8 mouse cellular contexts compared by ENCODE assay signal in genomic region chr6:8951326-8951695, GRCm38 (mm10). TPM values are rescaled to one million over a fixed set of nuclear protein-coding genes. Genes with fewer than 3 reads are reported as not detected.
DNase-seq lines count a peak whose midpoint lies in the region; ATAC-seq and TF ChIP-seq lines count a peak whose summit lies in the region.

No protein-coding gene starts in this region.

- 0 out of 2 replicates have a peak, but pooled peaks cover 4% of the 10 kb centered on the region for H3K4me1 ChIP-seq in thymus, adult 2 months (replicated peaks; ENCODE audit: control insufficient read depth, insufficient read depth, low read length)
- peaks cover 32% of the 10 kb centered on the region for H3K4me1 ChIP-seq in heart, embryonic 12.5 days (replicated peaks)
- peaks cover 16% of the 10 kb centered on the region for H3K4me1 ChIP-seq in kidney, embryonic 16.5 days (ENCODE audit: insufficient read depth, low read length)
- H3K4me1 ChIP-seq in liver, embryonic 11.5 days (replicated peaks; ENCODE audit: control insufficient read depth, insufficient read depth, low read length) = no peaks in the 10 kb centered on the region; the same call in 1 of the 2 replicates

- H3K4me3 ChIP-seq in thymus, adult 2 months (ENCODE audit: control insufficient read depth, insufficient read depth, low read length) = no peak overlapping the region
- H3K4me3 ChIP-seq in heart, embryonic 12.5 days = peak overlapping the region; percentile 38
- H3K4me3 ChIP-seq in kidney, embryonic 16.5 days (ENCODE audit: low read length) = peak overlapping the region; percentile 41
- H3K4me3 ChIP-seq in liver, embryonic 11.5 days (ENCODE audit: low read depth, low read length) = peak overlapping the region; percentile 32; the same call in 1 of the 2 replicates

- H3K9me3 ChIP-seq in heart, embryonic 12.5 days (replicated peaks) = no peaks in the 10 kb centered on the region
- no peaks in the 10 kb centered on the region for H3K9me3 ChIP-seq in kidney, embryonic 16.5 days (ENCODE audit: low read length)
- no peaks in the 10 kb centered on the region for H3K9me3 ChIP-seq in liver, embryonic 11.5 days (ENCODE audit: control insufficient read depth, low read length)

- no peak overlapping the region for H3K27ac ChIP-seq in thymus, adult 2 months (ENCODE audit: control insufficient read depth, insufficient read depth, low read length)
- no peak overlapping the region for H3K27ac ChIP-seq in heart, embryonic 12.5 days (ENCODE audit: poor library complexity, severe bottlenecking)
- no peak overlapping the region for H3K27ac ChIP-seq in kidney, embryonic 16.5 days (ENCODE audit: low read length)
- no peak overlapping the region for H3K27ac ChIP-seq in liver, embryonic 11.5 days (ENCODE audit: low read depth, low read length)

- H3K27me3 ChIP-seq in thymus, adult 2 months (ENCODE audit: control insufficient read depth, insufficient read depth, low read length) = peaks cover 8% of the 10 kb centered on the region; the same call in 1 of the 2 replicates
- H3K27me3 ChIP-seq in heart, embryonic 12.5 days (replicated peaks) = peaks cover 92% of the 10 kb centered on the region
- peaks cover 92% of the 10 kb centered on the region for H3K27me3 ChIP-seq in kidney, embryonic 16.5 days (ENCODE audit: insufficient read depth, low read length)
- H3K27me3 ChIP-seq in liver, embryonic 11.5 days (replicated peaks; ENCODE audit: control insufficient read depth, insufficient read depth, low read length) = peaks cover 91% of the 10 kb centered on the region

- 4% methylated on average over 24 of the region's 24 CpGs for WGBS in thymus, adult 2 months
- WGBS in heart, embryonic 12.5 days = under 1% methylated on average over 24 of the region's 24 CpGs
- under 1% methylated on average over 24 of the region's 24 CpGs for WGBS in kidney, embryonic 16.5 days
- WGBS in liver, embryonic 11.5 days = 2% methylated on average over 24 of the region's 24 CpGs

- no peak for TF ChIP-seq POLR2A in thymus, adult 2 months (IDR thresholded peaks at IDR 0.05; ENCODE audit: control insufficient read depth, extremely low read depth, insufficient read depth, low read length, poor library complexity)

- H3K4me2 ChIP-seq in heart, embryonic 12.5 days = peak overlapping the region; percentile 72
- peak overlapping the region; percentile 54 for H3K4me2 ChIP-seq in kidney, embryonic 16.5 days (replicated peaks; ENCODE audit: low read depth, low read length)
- H3K4me2 ChIP-seq in liver, embryonic 11.5 days = peak overlapping the region; percentile 57

- peak; percentile 12 for DNase-seq in thymus, postnatal 14 days
- DNase-seq in thymus, adult 2 months = no peak
- DNase-seq in liver, embryonic 11.5 days (ENCODE audit: low spot score) = peak; percentile 51
- peak; percentile 79 for DNase-seq in neural tube, embryonic 10.5 days (ENCODE audit: extremely low spot score, low spot score)
- no peak for DNase-seq in Muller cell, postnatal 12 days (ENCODE audit: inconsistent ontology term)

- no peak for TF ChIP-seq CTCF in thymus, adult 2 months (IDR thresholded peaks at IDR 0.05; ENCODE audit: borderline replicate concordance, control insufficient read depth, extremely low read depth, insufficient read depth, low read length, poor library complexity)

- no peak overlapping the region for H3K9ac ChIP-seq in heart, embryonic 12.5 days
- no peak overlapping the region for H3K9ac ChIP-seq in kidney, embryonic 16.5 days (replicated peaks; ENCODE audit: low read length)
- no peak overlapping the region for H3K9ac ChIP-seq in liver, embryonic 11.5 days (ENCODE audit: low read depth, low read length)

- peak; percentile 30 for ATAC-seq in common myeloid progenitor, adult 5-6 weeks (replicated peaks; ENCODE audit: low read depth, poor library complexity, severe bottlenecking)
- no peak for ATAC-seq in heart, embryonic 12.5 days (ENCODE audit: insufficient number of reproducible peaks, low FRiP score)
- peak; percentile 18; the same call in 1 of the 2 replicates for ATAC-seq in kidney, embryonic 16.5 days (ENCODE audit: low FRiP score, low TSS enrichment)
- ATAC-seq in liver, embryonic 11.5 days (replicated peaks; ENCODE audit: low FRiP score) = no peak; the same call in 1 of the 2 replicates

- no peaks in the 10 kb centered on the region for H3K36me3 ChIP-seq in thymus, adult 2 months (ENCODE audit: control insufficient read depth, insufficient read depth, low read length)
- no peaks in the 10 kb centered on the region for H3K36me3 ChIP-seq in heart, embryonic 12.5 days
- no peaks in the 10 kb centered on the region for H3K36me3 ChIP-seq in kidney, embryonic 16.5 days (ENCODE audit: insufficient read depth, low read length)
- no peaks in the 10 kb centered on the region for H3K36me3 ChIP-seq in liver, embryonic 11.5 days (ENCODE audit: control insufficient read depth, insufficient read depth, low read length)

RNA-seq across cellular contexts. Expression of gene Nxph1, which starts 3.1 kb away (rescaled TPM):
- 0.06 and 0.11 TPM in 2 replicates for polyA plus RNA-seq in thymus, adult 2 months (2012; rRNA removed)
- 0.05 TPM in 1 of 2 replicates, not detected in the other for total RNA-seq in common myeloid progenitor, adult 5-6 weeks (2017)
- polyA plus RNA-seq in heart, embryonic 12.5 days (2016; fragmentation: Nextera tagmentation; extraction: Ambion mirVana) = 0.09 TPM in 1 of 2 replicates, not detected in the other
- 0.10 and 0.27 TPM in 2 replicates for polyA plus RNA-seq in kidney, embryonic 16.5 days (2015; fragmentation: Nextera tagmentation; extraction: Ambion mirVana)
- 0.22 TPM in 1 of 2 replicates, not detected in the other for polyA plus RNA-seq in liver, embryonic 11.5 days (2014; fragmentation: Nextera tagmentation; extraction: Ambion mirVana)

Comparison
In these comparisons a context has a peak if more than half of its experiments do, and no peak if none do; other contexts are left out.
1. DNase-seq: peak in thymus, postnatal 14 days (single experiment), liver, embryonic 11.5 days (single experiment) and neural tube, embryonic 10.5 days (single experiment); none in thymus, adult 2 months (single experiment) and Muller cell, postnatal 12 days (single experiment).
2. ATAC-seq: peak in common myeloid progenitor, adult 5-6 weeks (single experiment) and kidney, embryonic 16.5 days (single experiment); none in heart, embryonic 12.5 days (single experiment) and liver, embryonic 11.5 days (single experiment).
3. Peak in every context shown above with its lines, with median percentiles within 50 percentile points of each other: H3K4me2 ChIP-seq.